Mouse (Mus musculus): ENCODE results near the gene Pak2.

- no peak for TF ChIP-seq POLR2A (IDR thresholded peaks at IDR 0.05; ENCODE audit: borderline replicate concordance, insufficient read depth, low read length)
- peak; percentile 19; the same call in 1 of the 2 replicates for TF ChIP-seq CTCF (IDR thresholded peaks at IDR 0.05; ENCODE audit: borderline replicate concordance, insufficient read depth, low read depth, low read length)
Observed at GRCm38 (mm10) chr16:32105698-32106097, 26.6 kb upstream of the Pak2 start.

Data from cerebellum, adult 2 months (tissue).